Mouse (Mus musculus) E14TG2a.4 (cell line): ENCODE data around the gene Erlec1.

ENCODE experiments used
- CTCF ChIP-seq: conservative IDR thresholded peaks from 2 replicates; pipeline ENCODE4 v1.5.1; 2014; ENCODE audit warnings: low read length
- NANOG ChIP-seq: IDR thresholded peaks from 2 replicates; pipeline ENCODE4 v1.6.1; 2014; ENCODE audit warnings: borderline replicate concordance, low read length, mixed read lengths
- POU5F1 ChIP-seq: IDR thresholded peaks from 2 replicates; pipeline ENCODE4 v1.6.1; 2014; ENCODE audit warnings: low read length, borderline replicate concordance

DNA sequence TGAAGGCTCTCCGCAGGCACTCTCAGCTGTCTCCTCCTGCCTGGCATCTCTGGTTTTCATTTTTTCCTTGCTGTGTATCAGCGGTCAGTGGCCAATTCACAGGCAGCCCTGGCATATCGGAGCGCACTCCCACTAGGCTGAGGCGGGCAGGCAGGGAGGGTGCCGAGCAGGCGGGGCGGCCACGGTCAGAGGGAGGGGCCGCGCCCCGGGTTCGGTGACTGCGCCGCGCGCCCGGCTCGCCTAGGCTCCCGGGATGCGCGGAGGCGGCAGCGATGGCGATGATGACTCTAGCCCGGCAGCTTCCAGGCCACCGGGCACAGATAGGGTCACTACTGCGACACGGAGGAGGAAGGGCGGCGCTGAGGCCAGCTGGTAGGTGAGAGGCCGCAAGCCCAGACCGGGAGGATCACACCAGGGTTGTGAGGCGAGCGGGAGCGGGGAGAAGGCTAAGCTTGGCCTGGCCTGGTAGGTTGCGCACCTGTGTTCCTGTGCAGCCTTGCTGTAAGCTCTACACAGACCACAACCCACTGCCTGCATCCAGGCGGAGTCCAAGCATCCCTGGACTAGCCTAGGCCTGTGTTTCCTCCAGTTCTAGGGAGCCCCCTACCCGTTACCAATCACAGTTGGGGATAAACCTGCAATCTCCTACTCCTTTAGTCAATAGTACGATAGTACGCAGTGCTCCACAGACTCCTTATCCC is 68.8 kb downstream of the Erlec1 start, which contains the start of the genes Gpr75 and Asb3:
- TF ChIP-seq CTCF, result no peak
- no peak for TF ChIP-seq NANOG
- no peak for TF ChIP-seq POU5F1
